Mouse (Mus musculus): ENCODE data around the gene Trim10.

Gene Trim10

GRCm38 (mm10) chr17:36869284-36869954 is at the start of gene Trim10:
Gene Trim10 (plus strand): TSS chr17:36869574.
- DNase-seq (ENCODE audit: low spot score), result no peak

- DNase-seq (ENCODE audit: low spot score), result peak; percentile 37
Measured at GRCm38 (mm10) chr17:36824005-36824404, 45.4 kb upstream of the Trim10 start.

DNA sequence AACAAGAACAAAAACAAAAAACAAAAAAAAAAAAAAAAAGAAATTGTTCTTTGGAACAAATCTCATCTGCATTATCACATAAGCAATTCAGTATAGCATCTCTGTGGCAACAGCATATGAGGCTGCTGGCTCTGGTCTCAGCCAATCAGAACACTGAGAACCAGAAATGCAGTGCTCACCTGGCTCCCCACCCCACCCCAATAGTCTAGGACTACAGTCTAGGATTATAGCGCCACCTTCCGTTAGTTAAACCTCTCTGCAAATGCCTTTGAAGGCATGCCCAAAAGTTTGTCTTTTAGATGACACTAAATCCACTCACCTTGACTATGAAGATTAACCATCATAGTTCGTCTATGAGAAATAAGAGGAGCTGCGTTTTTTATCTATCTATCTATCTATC is 43.8 kb upstream of the Trim10 start:
- DNase-seq (ENCODE audit: low spot score), result no peak

- DNase-seq (ENCODE audit: low spot score), result peak; percentile 87
Measured at GRCm38 (mm10) chr17:36826002-36826401, 43.4 kb upstream of the Trim10 start.

- no peak for DNase-seq (ENCODE audit: low spot score)
Measured at GRCm38 (mm10) chr17:36828488-36828887, 40.9 kb upstream of the Trim10 start.

GRCm38 (mm10) chr17:36830470-36830869 is 38.9 kb upstream of the Trim10 start:
- DNase-seq (ENCODE audit: low spot score), result no peak

DNA sequence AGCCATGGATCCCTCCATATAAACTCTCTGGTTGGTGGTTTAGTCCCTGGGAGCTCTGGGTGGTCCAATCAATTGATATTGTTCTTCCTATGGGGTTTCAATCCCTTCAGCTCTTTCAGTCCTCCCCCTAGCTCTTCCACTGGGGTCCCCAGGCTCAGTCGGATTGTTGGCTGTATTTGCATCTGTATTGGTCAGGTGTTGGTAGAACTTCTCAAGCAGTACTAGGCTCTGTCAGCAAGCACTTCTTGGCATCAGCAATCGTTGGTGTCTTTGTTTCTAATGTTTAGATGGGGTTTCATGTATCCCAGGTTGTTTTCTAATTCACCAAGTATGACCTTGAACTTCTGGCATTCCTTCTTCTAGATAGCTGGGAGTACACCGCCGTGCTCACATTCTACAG is 36.7 kb upstream of the Trim10 start:
- DNase-seq (ENCODE audit: low spot score), result no peak

- DNase-seq (ENCODE audit: low spot score), result peak; percentile 15
Measured at GRCm38 (mm10) chr17:36835591-36836426, 33.6 kb upstream of the Trim10 start.

DNA sequence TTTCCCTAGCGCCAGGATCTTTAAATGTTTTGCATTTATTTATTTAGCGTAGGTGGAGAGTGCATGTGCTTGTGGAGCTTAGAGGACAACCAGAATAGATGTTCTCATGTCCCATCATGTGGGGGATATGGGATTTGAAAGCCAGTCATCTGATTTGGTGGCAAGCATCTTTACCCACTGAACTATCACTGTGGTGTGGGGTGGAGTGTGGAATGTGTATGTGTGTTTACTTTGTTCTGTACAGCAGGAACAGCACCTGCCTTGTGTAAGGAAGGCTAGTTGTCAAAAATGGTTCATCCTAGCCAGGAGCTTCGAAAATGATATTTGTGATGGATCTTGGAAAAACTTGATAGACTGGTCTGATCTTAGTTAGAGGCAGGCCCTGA is 33.0 kb upstream of the Trim10 start:
- no peak for DNase-seq (ENCODE audit: low spot score)

DNA sequence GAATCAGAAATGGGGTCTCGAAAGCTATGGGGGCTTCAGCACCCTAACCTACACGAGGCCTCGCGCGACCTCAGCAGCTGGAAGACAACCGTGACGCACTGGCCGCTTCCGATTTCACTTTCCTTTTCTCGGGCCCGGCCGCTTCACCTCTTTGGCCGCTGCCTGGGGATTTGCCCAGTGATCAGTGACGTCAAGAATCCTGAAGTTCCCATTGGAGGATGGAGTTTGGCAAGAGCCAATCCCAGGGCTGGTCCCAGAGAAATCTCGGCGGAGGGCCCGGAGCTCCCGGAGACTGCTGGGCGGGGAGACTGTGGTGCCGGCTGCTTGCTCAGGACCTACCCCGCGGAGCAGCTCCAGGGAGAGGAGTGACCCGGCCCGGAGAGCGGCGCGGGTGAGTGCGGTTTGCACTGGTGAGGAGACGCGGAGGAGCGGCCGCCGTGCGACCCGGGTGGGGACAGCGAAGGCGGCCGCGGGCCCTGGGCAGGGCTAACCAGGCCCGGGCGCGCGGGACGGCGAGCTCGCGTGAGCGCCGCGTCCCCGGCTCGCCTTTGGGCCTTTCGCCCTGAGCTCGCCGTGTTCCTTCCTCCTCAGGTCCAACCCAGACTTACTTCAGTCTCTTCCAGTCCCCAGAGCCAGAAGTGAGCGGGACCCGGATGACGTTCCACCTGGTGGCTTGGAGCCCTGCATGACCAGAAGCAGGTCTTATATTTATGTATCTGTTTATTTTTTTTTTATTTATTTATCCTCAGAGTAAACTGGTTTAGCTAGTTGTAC is 32.3 kb upstream of the Trim10 start, which contains the start of gene Trim26:
TSS of gene Trim26 (plus strand) at position 261 of the 774 bp plus-strand sequence.
- peak; percentile 98 for DNase-seq (ENCODE audit: low spot score)

- DNase-seq (ENCODE audit: low spot score), result no peak
Measured at GRCm38 (mm10) chr17:36839001-36839400, 30.4 kb upstream of the Trim10 start.

DNA sequence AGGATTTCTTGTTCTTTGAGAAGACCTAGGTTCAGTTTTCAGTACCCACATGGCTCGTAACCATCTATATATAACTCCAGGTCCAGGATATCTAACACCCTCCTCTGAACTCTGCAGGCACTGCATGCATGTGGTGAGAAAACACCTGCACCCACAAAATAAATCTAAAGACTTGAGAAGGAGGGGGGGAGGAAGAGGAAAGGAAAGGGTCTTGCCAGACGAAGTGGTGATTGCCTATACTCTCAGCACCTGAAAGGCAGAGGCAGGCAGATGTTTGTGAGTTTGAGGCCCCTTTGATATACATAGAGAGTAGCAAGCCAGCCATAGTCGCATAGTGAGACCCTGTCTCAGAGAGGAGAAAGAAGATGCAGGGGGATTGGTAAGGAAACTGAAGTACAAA is 29.4 kb upstream of the Trim10 start:
- no peak for DNase-seq (ENCODE audit: low spot score)

GRCm38 (mm10) chr17:36840961-36841445 is 28.4 kb upstream of the Trim10 start:
- DNase-seq (ENCODE audit: low spot score), result no peak

DNA sequence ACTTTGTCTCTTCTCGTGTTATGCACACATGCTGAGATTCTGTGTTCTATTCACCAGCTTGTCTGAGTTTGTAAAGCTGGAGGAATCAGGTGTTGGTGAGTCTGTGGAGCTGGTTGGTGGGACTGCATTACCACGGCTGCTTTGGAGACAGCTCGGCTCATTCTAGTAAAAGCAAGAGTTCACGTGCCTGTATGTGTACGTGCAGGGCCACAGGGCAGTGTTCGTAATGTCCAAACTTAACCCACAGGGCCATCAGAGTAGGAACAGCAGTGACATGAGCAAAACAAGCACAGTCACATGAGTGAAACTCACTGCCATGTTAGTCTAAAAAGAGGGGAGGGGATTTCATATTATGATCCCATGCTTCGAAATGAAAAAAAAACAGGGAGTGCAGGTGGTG is 25.7 kb upstream of the Trim10 start:
- DNase-seq (ENCODE audit: low spot score), result no peak

DNA sequence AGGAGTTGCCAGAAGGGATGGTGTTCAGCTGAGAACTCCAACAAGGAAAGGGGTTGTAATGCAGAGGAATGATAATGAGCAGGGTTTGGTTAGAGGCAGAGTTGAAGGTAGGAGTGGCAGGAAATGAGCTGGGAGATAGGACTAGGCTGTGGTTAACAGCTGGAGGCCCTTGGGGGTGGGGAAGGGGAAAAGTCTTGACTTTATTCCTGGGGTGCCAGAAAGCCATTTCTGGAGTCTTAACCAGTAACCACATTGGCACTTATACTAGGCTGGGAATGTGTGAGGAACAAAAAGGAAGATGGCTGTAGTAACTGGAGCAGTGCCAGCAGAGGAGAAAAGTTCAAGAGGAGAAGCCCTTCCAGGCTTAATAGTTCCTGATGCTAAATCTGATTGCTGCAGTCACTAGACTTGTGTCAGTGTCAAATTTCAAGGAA is 25.1 kb upstream of the Trim10 start:
- DNase-seq (ENCODE audit: low spot score), result no peak

- DNase-seq (ENCODE audit: low spot score), result no peak
Measured at GRCm38 (mm10) chr17:36844725-36845124, 24.6 kb upstream of the Trim10 start.

DNA sequence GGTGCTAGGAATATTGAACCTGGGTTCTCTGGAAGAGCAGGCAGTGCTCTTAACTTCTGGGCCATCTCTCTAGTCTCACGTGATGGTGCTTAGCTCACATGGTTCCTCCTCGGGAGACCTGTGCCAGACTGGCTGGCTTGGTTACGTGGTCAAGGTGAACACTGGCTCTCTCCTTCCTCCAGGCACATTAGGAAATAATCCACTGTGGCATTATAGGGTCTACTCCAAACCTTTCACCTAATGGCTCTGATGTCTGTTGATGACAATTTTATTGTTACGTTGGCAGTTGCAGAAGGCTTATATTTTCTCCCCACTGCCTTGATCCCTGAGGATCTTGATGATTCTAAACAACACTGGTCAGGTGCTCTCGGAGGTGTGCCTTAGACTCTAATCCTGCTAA is 20.5 kb upstream of the Trim10 start:
- DNase-seq (ENCODE audit: low spot score), result no peak

DNA sequence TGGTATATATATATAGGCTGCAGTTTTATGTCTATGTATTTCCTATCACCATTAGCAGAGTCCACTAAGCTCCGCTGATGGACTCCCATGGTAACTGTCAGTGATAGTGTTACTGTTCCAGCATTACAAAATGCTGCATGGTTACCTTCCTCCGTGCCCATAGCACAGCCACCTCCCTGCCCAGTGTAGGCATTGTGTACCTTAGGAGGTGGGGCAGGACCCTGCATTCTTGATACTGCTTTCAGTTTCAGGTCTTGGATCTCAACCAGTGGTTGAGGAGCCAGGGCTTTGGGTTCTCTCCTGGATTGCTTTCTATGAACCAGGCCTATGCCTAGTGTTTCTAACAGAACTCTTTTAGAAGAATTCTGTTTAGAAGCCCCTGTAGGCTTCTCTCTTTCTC is 19.4 kb upstream of the Trim10 start:
- DNase-seq (ENCODE audit: low spot score), result no peak

GRCm38 (mm10) chr17:36851200-36851599 is 18.2 kb upstream of the Trim10 start:
- DNase-seq (ENCODE audit: low spot score), result no peak

GRCm38 (mm10) chr17:36851627-36852026 is 17.7 kb upstream of the Trim10 start:
- DNase-seq (ENCODE audit: low spot score), result no peak

GRCm38 (mm10) chr17:36855484-36855883 is 13.9 kb upstream of the Trim10 start:
- DNase-seq (ENCODE audit: low spot score), result no peak

DNA sequence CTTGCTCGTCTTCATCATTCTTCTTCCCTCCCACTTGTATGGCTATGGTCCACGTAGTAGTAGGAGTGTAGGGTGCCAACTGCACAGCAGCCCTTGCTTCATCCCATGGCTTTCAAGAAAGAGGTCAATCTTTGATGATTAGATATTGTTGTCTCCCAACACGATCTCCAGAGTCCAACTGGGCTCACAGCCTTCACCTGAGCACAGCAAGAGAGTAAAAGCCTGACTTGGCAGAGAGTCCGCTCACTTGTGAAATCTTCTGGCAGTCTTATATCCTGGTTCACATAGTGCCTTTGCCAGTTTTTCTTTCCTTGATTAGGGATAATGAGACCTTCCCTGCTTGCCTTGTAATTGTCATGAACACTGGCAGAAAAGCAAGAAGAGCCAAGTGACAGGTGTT is 13.1 kb upstream of the Trim10 start:
- no peak for DNase-seq (ENCODE audit: low spot score)

Data from layer of hippocampus, adult 9-10 months (tissue).